Mouse (Mus musculus) B cell, adult 67 days (primary cell): ENCODE measurements around the gene Siah1b. TPM values are rescaled to one million over a fixed set of nuclear protein-coding genes. Genes with fewer than 3 reads are reported as not detected.

Experiments
- total RNA-seq, 2 experiments: library from RNA; stranded (reverse); gene quantifications; 4 replicates each; pipeline ENCODE4 v1.2.4; 2023

Siah1b gene
- 10 to 100 TPM; 14.0 to 14.3 TPM for total RNA-seq

DNA sequence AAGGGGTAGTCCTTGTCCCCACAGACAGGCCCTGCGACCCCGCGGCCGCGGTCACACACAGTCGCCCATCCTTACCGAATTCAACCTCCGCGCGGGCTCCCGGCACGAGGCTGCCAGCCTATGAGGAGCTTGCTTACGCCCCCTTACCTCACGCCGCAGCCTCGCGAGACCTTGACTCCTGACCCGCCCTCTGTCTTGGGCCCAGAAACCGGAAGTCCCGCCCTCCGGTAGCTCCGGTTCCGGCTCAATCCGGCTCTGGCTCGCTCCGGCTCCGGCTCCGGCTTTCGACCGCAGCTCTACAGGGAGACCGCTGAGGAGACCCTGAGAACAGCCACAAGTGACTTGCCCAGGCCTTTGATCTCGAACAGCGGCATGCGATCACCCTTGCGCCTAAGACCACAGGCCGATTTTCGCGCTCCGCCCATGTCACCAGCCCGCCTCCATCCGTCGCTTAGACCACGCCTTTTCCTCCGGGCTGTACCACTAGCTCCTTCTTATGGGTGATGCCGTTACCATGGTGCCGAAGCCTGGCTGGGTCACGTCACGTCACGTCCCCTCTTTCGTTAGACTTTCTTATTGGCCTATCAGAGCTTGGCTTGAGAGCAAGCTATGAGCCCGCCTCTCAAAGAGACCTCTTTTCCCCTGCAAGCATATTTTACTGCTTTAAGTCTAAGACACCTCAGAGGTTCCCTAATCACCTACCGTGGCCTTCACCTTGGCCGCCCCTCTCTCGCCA lies at the start of gene Siah1b:
Gene Siah1b, minus strand, starts transcription at position 454 of the 736 bp plus-strand sequence.

DNA sequence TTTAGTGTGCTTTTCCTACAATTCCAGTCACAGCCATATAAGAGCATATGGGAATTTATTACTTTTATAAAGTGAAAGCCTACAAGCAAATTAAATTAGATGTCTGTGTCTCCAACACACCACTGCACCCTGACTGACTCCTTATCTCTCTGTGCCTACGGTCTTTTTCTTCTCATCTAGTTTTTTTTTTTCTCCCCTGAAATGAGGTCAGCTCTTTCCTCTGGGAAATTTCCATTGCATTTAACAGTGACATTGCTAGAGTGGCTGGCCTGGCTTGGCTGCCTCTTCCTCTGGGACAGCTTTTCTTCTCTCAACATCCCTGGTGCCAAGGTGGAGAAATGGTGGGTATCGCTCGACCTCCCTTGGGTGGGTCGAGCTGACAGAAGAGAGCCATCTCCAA lies 12.3 kb upstream of the Siah1b start, which contains the start of gene Cltrn:
Gene Cltrn, plus strand, starts transcription at position 249 of the 400 bp plus-strand sequence.

GRCm38 (mm10) chrX:164027607-164028289 lies 48.5 kb downstream of the Siah1b start, which contains the start of gene Car5b:
TSS of gene Car5b (minus strand) at chrX:164027997.

Other genes with a start within 250 kb of the Siah1b start
- gene Ap1s2, start 167.5 kb downstream of the Siah1b start, total RNA-seq: 10 to 100 TPM; 20.6 to 33.3 TPM
- gene Zrsr2, start 117.8 kb downstream of the Siah1b start, total RNA-seq: 10 to 100 TPM; 70.2 to 70.8 TPM
- under 1 TPM in 1 of 2 experiments, not detected in 1; 0.27 TPM for gene Car5b, start 48.5 kb downstream of the Siah1b start, total RNA-seq
- gene Cltrn, start 12.3 kb upstream of the Siah1b start, total RNA-seq: not detected
- not detected for gene Ace2, start 62.8 kb upstream of the Siah1b start, total RNA-seq
- not detected for gene Bmx, start 181.7 kb upstream of the Siah1b start, total RNA-seq
- not detected for gene Pir, start 192.9 kb upstream of the Siah1b start, total RNA-seq